Mouse (Mus musculus): ENCODE results near the gene Atg13.

The Atg13 gene

GRCm38 (mm10) chr2:91689452-91689851 lies 20.9 kb downstream of the Atg13 start:
- DNase-seq: no peak

- DNase-seq: no peak
These were observed 26.5 kb downstream of the Atg13 start for GRCm38 (mm10) chr2:91683919-91684318.

GRCm38 (mm10) chr2:91682850-91683249 lies 27.5 kb downstream of the Atg13 start:
- DNase-seq: peak; percentile 15 to 22

GRCm38 (mm10) chr2:91676961-91677360 lies 33.4 kb downstream of the Atg13 start:
- no peak for DNase-seq

DNA sequence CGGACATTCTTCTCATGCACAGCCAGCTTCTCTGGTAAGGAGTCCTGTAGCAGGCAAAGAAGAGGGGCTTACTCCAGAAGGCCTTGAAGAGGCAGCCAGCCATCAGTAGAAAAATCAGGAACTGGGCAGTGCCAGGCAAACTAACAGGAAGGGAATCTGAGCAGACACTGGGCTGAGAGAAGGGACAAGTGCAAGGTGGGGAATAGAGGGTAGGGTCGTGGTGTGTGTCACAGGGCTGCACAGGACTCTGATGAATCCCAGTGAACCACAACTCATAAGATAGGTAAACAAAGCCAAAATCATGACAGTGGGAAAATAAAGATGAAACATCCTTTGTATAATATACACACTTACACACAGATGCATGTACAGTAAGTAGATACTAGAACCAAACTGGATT lies 34.0 kb downstream of the Atg13 start:
- DNase-seq: no peak

GRCm38 (mm10) chr2:91674895-91675294 lies 35.5 kb downstream of the Atg13 start:
- DNase-seq: no peak

GRCm38 (mm10) chr2:91673587-91673986 lies 36.8 kb downstream of the Atg13 start:
- no peak for DNase-seq

DNA sequence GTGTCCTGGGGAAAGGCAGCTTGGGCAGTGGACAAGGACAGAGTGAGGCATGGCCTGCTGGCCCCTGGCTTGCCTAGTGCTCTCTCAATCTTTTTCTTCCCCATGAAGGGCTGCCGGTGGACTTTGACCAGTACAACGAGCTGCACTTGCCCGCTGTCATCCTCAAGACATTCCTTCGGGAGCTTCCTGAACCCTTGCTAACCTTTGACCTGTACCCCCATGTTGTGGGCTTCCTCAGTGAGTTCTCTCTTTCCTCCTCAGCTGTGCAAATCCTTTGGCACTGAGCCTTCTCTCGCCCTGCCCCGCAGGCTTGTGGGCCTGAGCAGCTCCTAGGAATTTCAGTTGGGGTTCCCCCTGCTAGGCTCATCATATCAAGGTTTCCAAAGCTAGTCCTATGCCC lies 40.3 kb downstream of the Atg13 start:
- no peak for DNase-seq

DNA sequence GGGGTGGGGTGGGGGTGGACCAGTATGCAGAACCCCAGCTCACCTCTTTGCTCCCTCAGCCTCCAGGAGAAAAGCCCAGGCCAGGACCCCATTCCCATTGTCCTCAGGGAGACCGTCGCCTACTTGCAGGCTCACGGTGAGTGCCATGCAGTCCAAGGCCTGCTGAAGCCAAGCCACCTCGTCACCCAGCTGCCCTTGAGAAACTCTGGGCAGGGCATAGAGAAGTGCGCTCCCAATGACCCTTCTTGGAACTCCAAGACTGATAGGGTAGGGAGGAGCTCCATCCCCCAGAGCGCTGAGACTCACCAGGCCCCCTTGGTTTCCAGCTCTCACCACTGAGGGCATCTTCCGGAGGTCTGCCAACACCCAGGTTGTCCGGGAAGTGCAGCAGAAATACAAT lies 41.0 kb downstream of the Atg13 start:
- DNase-seq: no peak

DNA sequence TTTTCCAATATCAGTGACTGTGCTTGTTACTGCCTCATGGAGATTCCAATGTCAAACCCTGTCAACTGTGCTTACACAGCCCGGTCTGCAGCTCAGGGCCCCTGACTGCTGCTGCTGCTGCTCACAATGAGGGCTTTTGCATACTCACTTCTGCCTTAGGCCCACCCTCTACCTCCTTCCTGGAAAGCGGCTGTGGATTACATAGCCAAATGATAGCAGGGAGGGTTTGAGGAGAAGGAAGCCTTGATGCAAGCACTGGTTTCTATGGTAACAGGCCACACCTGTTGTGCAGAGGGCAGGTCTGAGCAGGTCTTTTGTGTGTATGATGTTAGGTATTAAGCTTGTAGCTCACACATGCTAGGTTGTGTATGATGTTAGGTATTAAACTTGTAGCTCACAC lies 42.6 kb downstream of the Atg13 start:
- no peak for DNase-seq

DNA sequence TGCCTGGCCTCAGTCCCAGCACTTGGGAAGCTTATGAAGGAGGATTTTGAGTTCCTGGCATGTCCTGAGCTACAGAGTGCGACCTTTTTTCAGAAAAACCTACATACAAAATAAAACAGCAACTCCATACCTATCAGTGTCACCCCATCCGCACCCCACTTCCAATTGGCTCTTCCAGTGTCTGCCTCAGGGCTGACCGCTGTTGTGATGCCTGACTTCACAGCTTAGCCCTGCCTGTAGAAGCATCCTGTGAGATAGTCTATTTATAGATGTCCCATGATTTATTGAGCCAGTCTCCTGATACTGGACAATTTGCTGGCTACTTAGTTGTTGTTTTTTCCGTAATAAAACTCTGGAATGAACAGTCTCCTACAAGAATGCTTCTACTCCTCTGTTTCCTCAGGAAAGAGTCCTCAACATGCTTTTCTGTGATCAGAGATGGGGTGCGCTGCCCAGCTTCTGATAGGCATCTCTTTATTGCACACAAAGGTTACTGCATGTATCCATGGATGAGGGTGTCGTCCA lies 43.9 kb downstream of the Atg13 start:
- no peak for DNase-seq

GRCm38 (mm10) chr2:91664780-91665179 lies 45.6 kb downstream of the Atg13 start:
- no peak for DNase-seq

GRCm38 (mm10) chr2:91660981-91661380 lies 49.4 kb downstream of the Atg13 start:
- DNase-seq: no peak

GRCm38 (mm10) chr2:91659657-91660056 lies 50.7 kb downstream of the Atg13 start:
- no peak for DNase-seq

DNA sequence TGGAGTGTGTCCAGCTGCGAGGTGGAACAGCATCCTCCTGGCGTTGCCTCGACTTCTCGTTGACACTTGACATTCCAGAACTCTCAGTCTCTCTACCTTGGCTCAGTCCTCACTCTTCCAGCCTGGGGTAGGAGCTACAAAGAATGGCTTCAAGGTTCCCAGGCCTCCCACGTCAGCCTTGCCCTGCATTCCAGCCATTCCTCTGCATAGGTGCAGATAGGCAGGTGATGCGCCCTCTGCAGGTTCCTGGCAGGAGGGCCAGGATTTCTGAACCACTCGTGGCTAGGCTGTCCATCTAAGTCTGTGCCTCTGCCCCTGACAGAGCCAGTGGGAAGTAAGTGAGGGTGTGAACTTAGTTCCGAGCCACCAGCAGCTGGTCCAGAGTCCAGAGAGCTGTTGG lies 53.6 kb downstream of the Atg13 start:
- DNase-seq: no peak

GRCm38 (mm10) chr2:91655827-91656226 lies 54.5 kb downstream of the Atg13 start:
- no peak for DNase-seq

DNA sequence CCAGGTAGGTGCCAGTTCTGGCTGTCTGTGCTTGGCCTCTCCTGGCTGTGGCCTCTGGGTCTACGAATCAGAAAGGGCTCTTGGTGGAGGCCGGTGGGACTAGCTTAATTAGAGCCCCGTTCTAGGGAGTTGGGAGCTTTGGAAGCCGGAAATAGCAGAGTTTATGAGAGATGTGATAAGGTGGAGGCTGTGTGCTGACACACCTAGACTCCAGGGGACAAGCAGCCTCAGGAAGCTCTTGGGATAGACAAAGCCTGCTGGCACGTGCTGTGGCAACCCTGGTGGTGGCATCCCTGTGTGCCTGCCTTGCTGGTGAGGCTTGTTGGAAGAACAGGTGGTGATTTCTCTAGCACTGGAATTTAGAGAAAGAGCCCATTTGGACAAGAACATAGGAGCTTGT lies 55.0 kb downstream of the Atg13 start:
- no peak for DNase-seq

DNA sequence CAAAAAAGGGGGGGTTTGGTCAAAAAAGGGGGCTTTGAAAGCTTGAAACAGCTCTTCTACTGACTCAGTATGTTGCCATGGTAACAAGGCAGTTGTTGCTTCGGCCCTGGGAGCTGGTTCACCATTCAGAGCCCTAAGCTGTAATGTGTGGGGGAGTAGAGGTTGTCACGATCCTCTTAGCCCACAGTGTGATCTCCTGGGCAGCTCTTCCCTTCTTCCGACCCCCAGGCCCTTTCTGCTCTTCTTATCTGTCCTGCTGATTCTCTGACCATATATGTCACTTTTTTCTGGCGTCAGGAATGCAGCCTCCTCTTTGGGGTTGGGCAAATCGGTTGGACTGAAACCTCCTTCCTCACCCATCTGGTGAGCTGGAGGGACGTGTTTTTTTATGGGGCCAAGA lies 57.5 kb downstream of the Atg13 start:
- no peak for DNase-seq

DNA sequence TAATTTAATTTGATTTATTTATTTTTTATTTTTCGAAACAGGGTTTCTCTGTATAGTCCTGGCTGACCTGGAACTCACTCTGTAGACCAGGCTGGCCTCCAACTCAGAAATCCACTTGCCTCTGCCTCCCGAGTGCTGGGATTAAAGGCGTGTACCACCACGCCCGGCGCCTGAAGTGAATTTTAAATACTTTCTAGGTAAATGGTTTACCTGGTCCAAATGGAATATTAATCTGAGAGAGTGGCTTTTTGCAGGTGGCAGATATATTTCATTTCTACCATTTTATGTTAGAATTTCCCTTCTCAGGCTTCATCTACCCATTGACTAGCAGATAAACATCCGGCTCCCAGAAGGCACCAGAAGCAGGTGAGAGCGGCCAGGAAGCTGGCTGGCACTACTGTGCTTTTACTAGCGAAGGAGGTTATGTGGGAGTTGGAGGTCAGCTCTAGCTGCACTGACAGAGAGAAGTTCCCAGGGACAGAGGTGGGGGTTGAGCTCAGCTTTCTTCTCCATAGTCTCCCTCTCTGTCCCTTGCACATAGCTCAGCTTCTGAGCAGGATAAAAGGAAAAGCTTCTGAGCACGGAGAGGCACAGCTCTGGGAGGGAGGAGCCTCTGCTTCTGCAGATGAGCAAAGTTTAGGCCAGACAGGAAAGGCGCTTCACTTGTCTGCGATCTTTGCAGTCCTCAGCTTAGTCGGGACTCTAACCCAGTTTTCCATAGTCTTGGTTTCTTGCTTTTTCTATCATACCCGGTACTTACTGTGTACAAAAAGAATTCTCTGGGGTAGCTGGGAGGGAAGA lies 58.7 kb downstream of the Atg13 start:
- DNase-seq: no peak

- DNase-seq: no peak
These were observed 59.9 kb downstream of the Atg13 start for GRCm38 (mm10) chr2:91650360-91650995.

GRCm38 (mm10) chr2:91649553-91650359 lies 60.6 kb downstream of the Atg13 start, which contains the start of the genes Zfp408 and Arhgap1:
Gene Zfp408, minus strand, starts transcription at chr2:91649791.
Gene Arhgap1, plus strand, starts transcription at chr2:91649860.
- peak; percentile 95 to 96 for DNase-seq

- DNase-seq: peak in 1 of 2 experiments; percentile 17
These were observed 61.2 kb downstream of the Atg13 start for GRCm38 (mm10) chr2:91649152-91649551.

DNA sequence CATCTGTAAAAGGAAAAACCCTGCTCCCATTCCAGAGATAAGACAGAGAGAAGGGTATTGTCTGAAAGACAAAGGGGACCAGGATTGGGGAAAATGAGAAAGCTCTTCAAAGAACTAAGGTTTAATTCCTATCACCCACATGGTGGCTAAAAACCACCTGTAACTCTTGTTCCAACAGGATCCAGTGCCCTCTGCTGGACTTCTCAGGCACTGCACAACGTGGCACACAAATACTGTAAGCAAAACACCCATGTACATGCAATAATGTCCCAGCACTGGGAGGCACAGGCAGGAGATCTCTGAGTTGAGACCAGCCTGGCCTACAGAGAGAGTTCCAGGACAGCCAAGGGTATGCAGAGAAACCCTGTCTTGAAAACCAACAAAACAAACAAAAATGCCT lies 63.6 kb downstream of the Atg13 start:
- peak; percentile 79 to 81 for DNase-seq
